Mouse (Mus musculus): ENCODE measurements around the gene 4930579F01Rik. TPM values are rescaled to one million over a fixed set of nuclear protein-coding genes. Genes with fewer than 3 reads are reported as not detected.

The 4930579F01Rik gene
- polyA plus RNA-seq, 1 experiment from 2014 or later = not detected

GRCm38 (mm10) chr3:138222952-138223351, 29.3 kb upstream of the 4930579F01Rik start:
- Histone ChIP-seq H3K36me3 (ENCODE audit: control insufficient read depth, insufficient read depth, low read length) (no peaks in the 10 kb centered on the region), H3K9me3 (ENCODE audit: control insufficient read depth, low read length) (no peaks in the 10 kb centered on the region), H3K4me3 (ENCODE audit: low read length) (no peak overlapping the region), H3K27me3 (replicated peaks; ENCODE audit: control insufficient read depth, insufficient read depth, low read length) (no peaks in the 10 kb centered on the region), H3K27ac (ENCODE audit: low read depth, low read length) (no peak overlapping the region), H3K9ac (ENCODE audit: low read depth, low read length) (no peak overlapping the region), H3K4me2 (ENCODE audit: low read length) (no peak overlapping the region), H3K4me1 (ENCODE audit: control insufficient read depth, insufficient read depth, low read depth, low read length) (no peaks in the 10 kb centered on the region)
- WGBS = 63% methylated on average over 5 of the region's 5 CpGs
- ATAC-seq = peak; percentile 67; the same call in 1 of the 2 replicates

GRCm38 (mm10) chr3:138222511-138222910, 28.9 kb upstream of the 4930579F01Rik start:
- 75% methylated on average over 4 of the region's 4 CpGs for WGBS
- no peak for ATAC-seq

GRCm38 (mm10) chr3:138221116-138221515, 27.5 kb upstream of the 4930579F01Rik start:
- Histone ChIP-seq H3K27ac (ENCODE audit: low read depth, low read length) (no peak overlapping the region), H3K4me1 (ENCODE audit: control insufficient read depth, insufficient read depth, low read depth, low read length) (no peaks in the 10 kb centered on the region), H3K9ac (ENCODE audit: low read depth, low read length) (no peak overlapping the region), H3K36me3 (ENCODE audit: control insufficient read depth, insufficient read depth, low read length) (no peaks in the 10 kb centered on the region), H3K4me3 (ENCODE audit: low read length) (no peak overlapping the region), H3K9me3 (ENCODE audit: control insufficient read depth, low read length) (no peaks in the 10 kb centered on the region), H3K27me3 (replicated peaks; ENCODE audit: control insufficient read depth, insufficient read depth, low read length) (no peaks in the 10 kb centered on the region), H3K4me2 (ENCODE audit: low read length) (no peak overlapping the region)
- WGBS = 65% methylated on average over 11 of the region's 11 CpGs
- ATAC-seq = no peak

More at GRCm38 (mm10) chr3:138222511-138222910, 28.9 kb upstream of the 4930579F01Rik start:
- H3K4me3 ChIP-seq (ENCODE audit: low read length) = no peak overlapping the region
- no peaks in the 10 kb centered on the region for H3K9me3 ChIP-seq (ENCODE audit: control insufficient read depth, low read length)
- no peaks in the 10 kb centered on the region for H3K27me3 ChIP-seq (replicated peaks; ENCODE audit: control insufficient read depth, insufficient read depth, low read length)
- no peaks in the 10 kb centered on the region for H3K4me1 ChIP-seq (ENCODE audit: control insufficient read depth, insufficient read depth, low read depth, low read length)
- no peak overlapping the region for H3K9ac ChIP-seq (ENCODE audit: low read depth, low read length)
- H3K4me2 ChIP-seq (ENCODE audit: low read length) = no peak overlapping the region
- no peaks in the 10 kb centered on the region for H3K36me3 ChIP-seq (ENCODE audit: control insufficient read depth, insufficient read depth, low read length)
- no peak overlapping the region for H3K27ac ChIP-seq (ENCODE audit: low read depth, low read length)

- Histone ChIP-seq H3K4me1 (ENCODE audit: control insufficient read depth, insufficient read depth, low read depth, low read length) (no peaks in the 10 kb centered on the region; the same call in 1 of the 2 replicates), H3K4me3 (ENCODE audit: low read length) (no peak within 1 kb of the TSS), H3K27me3 (replicated peaks; ENCODE audit: control insufficient read depth, insufficient read depth, low read length) (no peaks in the 10 kb centered on the region), H3K36me3 (ENCODE audit: control insufficient read depth, insufficient read depth, low read length) (no peaks in the 10 kb centered on the region), H3K9ac (ENCODE audit: low read depth, low read length) (no peak within 1 kb of the TSS), H3K9me3 (ENCODE audit: control insufficient read depth, low read length) (no peaks in the 10 kb centered on the region), H3K27ac (ENCODE audit: low read depth, low read length) (no peak within 1 kb of the TSS), H3K4me2 (ENCODE audit: low read length) (no peak within 1 kb of the TSS)
- ATAC-seq = no peak
- WGBS = 79% methylated on average over 10 of the region's 10 CpGs
Measured at GRCm38 (mm10) chr3:138217631-138218264, 24.1 kb upstream of the 4930579F01Rik start, which contains the start of gene Adh7. TSS of gene Adh7 (plus strand) at chr3:138217760.

DNA sequence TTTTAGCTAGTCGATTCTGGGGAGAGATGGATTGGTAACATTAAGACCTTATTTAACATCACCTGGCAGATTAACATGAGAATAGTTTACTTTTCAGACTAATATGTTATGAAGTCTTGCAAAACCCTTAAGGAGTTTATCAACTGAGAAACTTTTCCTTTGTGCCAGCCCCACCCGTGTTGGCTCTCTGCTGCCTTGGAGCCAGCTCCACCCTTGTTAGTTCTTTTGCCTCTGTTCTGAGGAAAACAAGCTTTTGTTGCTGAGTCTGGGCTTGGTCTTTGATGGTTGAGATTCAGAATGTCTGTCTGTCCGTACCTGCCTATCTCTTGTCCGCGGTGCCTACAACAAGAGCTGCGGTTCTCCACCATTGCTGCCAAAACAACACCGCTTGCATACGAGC, 22.5 kb upstream of the 4930579F01Rik start:
- Histone ChIP-seq H3K4me1 (ENCODE audit: control insufficient read depth, insufficient read depth, low read depth, low read length) (no peaks in the 10 kb centered on the region; the same call in 1 of the 2 replicates), H3K9ac (ENCODE audit: low read depth, low read length) (no peak overlapping the region), H3K27me3 (replicated peaks; ENCODE audit: control insufficient read depth, insufficient read depth, low read length) (no peaks in the 10 kb centered on the region), H3K4me2 (ENCODE audit: low read length) (no peak overlapping the region), H3K36me3 (ENCODE audit: control insufficient read depth, insufficient read depth, low read length) (no peaks in the 10 kb centered on the region), H3K4me3 (ENCODE audit: low read length) (no peak overlapping the region), H3K27ac (ENCODE audit: low read depth, low read length) (no peak overlapping the region), H3K9me3 (ENCODE audit: control insufficient read depth, low read length) (no peaks in the 10 kb centered on the region)
- ATAC-seq = no peak
- WGBS = 85% methylated on average over 8 of the region's 8 CpGs

DNA sequence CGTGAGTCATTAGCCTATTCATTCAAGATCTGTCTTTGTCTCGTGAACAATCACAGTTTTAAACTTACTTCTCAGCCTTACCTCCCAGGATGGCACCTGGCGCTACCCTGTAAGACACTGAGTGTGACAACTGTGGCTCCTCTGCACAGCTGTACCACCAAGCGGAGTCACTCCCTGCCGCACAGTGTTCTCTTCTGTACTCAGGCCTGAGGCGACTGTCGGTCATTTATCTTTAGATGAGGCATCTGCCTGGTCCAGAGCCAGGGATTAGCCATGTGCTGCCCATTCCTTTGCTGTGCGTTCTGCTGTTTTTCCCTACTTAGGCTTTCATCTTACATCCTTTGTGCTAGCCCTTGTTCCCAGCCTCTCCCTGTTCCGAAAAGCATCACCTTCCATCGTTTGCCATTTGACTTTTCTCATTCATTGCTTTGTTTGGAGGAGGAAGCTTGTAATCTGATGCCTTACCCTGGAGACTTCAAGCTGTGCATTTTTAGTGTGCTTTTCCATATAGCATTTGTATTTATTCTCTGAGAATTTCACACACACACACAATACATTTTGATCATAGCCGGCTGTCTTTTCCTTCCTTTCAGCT, 21.9 kb upstream of the 4930579F01Rik start:
- ATAC-seq = no peak; the same call in 1 of the 2 replicates
- Histone ChIP-seq H3K4me2 (ENCODE audit: low read length) (no peak overlapping the region), H3K36me3 (ENCODE audit: control insufficient read depth, insufficient read depth, low read length) (no peaks in the 10 kb centered on the region), H3K9ac (ENCODE audit: low read depth, low read length) (no peak overlapping the region; the same call in 1 of the 2 replicates), H3K4me1 (ENCODE audit: control insufficient read depth, insufficient read depth, low read depth, low read length) (no peaks in the 10 kb centered on the region; the same call in 1 of the 2 replicates), H3K4me3 (ENCODE audit: low read length) (no peak overlapping the region), H3K27ac (ENCODE audit: low read depth, low read length) (no peak overlapping the region), H3K9me3 (ENCODE audit: control insufficient read depth, low read length) (no peaks in the 10 kb centered on the region), H3K27me3 (replicated peaks; ENCODE audit: control insufficient read depth, insufficient read depth, low read length) (no peaks in the 10 kb centered on the region)
- 24% methylated on average over 11 of the region's 11 CpGs for WGBS

- H3K4me3 ChIP-seq (ENCODE audit: low read length) = no peak overlapping the region
- H3K27ac ChIP-seq (ENCODE audit: low read depth, low read length) = no peak overlapping the region
- no peak for ATAC-seq
- H3K9ac ChIP-seq (ENCODE audit: low read depth, low read length) = no peak overlapping the region
- no peaks in the 10 kb centered on the region for H3K9me3 ChIP-seq (ENCODE audit: control insufficient read depth, low read length)
- no peaks in the 10 kb centered on the region; the same call in 1 of the 2 replicates for H3K4me1 ChIP-seq (ENCODE audit: control insufficient read depth, insufficient read depth, low read depth, low read length)
- no peak overlapping the region for H3K4me2 ChIP-seq (ENCODE audit: low read length)
- WGBS = 88% methylated on average over 4 of the region's 4 CpGs
- H3K36me3 ChIP-seq (ENCODE audit: control insufficient read depth, insufficient read depth, low read length) = no peaks in the 10 kb centered on the region
- no peaks in the 10 kb centered on the region for H3K27me3 ChIP-seq (replicated peaks; ENCODE audit: control insufficient read depth, insufficient read depth, low read length)
Measured at GRCm38 (mm10) chr3:138212431-138212951, 18.9 kb upstream of the 4930579F01Rik start.

DNA sequence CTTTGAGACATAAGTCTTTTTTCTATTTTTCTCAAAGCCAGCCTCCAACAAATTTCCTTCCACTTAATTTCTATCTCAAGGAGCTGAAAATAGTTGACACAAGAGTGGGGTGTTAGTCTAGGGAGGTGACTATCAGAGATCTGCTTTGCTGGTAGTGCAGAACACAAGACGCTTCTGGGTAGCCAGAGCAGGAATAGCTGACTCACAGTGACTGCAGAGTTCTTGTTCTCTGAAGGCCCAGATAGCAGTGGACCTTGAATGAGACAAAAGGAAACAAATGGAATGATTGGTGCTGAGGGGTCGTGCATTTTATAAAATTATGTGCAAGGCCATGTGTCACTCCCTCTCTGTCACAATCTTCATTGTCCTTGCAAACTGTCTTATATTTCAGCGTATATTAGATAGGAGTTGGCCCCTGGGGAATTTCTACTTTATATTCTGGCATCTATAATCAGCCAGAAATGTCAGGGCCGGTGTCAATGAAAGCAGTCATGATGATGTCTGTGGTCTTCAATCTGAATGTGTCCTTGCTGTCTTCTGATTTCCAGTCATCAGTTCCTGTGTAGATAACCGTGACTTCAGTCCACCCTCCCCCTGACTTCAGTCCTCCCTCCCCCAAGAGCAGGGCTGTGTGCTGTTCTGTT, 16.9 kb upstream of the 4930579F01Rik start:
- no peak overlapping the region for H3K27ac ChIP-seq (ENCODE audit: low read depth, low read length)
- no peaks in the 10 kb centered on the region for H3K9me3 ChIP-seq (ENCODE audit: control insufficient read depth, low read length)
- H3K4me2 ChIP-seq (ENCODE audit: low read length) = no peak overlapping the region
- 72% methylated on average over 5 of the region's 5 CpGs for WGBS
- no peak overlapping the region for H3K4me3 ChIP-seq (ENCODE audit: low read length)
- no peaks in the 10 kb centered on the region for H3K36me3 ChIP-seq (ENCODE audit: control insufficient read depth, insufficient read depth, low read length)
- H3K9ac ChIP-seq (ENCODE audit: low read depth, low read length) = no peak overlapping the region
- no peaks in the 10 kb centered on the region for H3K27me3 ChIP-seq (replicated peaks; ENCODE audit: control insufficient read depth, insufficient read depth, low read length)
- H3K4me1 ChIP-seq (ENCODE audit: control insufficient read depth, insufficient read depth, low read depth, low read length) = no peaks in the 10 kb centered on the region; the same call in 1 of the 2 replicates
- ATAC-seq = no peak

DNA sequence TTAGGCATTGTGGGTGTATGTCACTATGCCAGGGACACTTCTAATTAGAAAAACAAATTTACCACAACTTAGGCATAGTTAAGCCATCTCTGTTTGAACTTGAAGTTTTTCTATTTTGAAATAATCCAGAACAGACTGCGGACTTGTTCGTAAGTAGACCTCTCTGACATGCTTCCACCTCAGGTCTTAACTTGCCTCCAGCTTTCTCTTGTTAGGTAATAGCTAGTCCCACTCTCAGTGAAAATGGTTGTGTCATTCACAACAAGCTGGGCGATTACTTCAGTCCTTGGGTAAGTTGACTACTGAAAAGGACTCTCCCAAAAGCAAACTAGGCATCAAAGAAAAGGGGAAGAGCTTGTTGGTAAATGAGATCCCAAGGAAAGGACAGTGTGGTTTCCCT, 15.2 kb upstream of the 4930579F01Rik start:
- no peak for ATAC-seq
- Histone ChIP-seq H3K27me3 (replicated peaks; ENCODE audit: control insufficient read depth, insufficient read depth, low read length) (no peaks in the 10 kb centered on the region), H3K9me3 (ENCODE audit: control insufficient read depth, low read length) (no peaks in the 10 kb centered on the region), H3K4me2 (ENCODE audit: low read length) (no peak overlapping the region), H3K9ac (ENCODE audit: low read depth, low read length) (no peak overlapping the region), H3K4me3 (ENCODE audit: low read length) (no peak overlapping the region), H3K4me1 (ENCODE audit: control insufficient read depth, insufficient read depth, low read depth, low read length) (no peaks in the 10 kb centered on the region), H3K27ac (ENCODE audit: low read depth, low read length) (no peak overlapping the region), H3K36me3 (ENCODE audit: control insufficient read depth, insufficient read depth, low read length) (no peaks in the 10 kb centered on the region)
- 96% methylated on average over 3 of the region's 3 CpGs for WGBS

Measured in hindbrain, embryonic 16.5 days (tissue).